Mouse (Mus musculus): ENCODE results near the gene Gm28043. TPM values are rescaled to one million over a fixed set of nuclear protein-coding genes. Genes with fewer than 3 reads are reported as not detected.

Gene Gm28043
- polyA plus RNA-seq, 1 experiment from 2014 or later, result 1.9 TPM

DNA sequence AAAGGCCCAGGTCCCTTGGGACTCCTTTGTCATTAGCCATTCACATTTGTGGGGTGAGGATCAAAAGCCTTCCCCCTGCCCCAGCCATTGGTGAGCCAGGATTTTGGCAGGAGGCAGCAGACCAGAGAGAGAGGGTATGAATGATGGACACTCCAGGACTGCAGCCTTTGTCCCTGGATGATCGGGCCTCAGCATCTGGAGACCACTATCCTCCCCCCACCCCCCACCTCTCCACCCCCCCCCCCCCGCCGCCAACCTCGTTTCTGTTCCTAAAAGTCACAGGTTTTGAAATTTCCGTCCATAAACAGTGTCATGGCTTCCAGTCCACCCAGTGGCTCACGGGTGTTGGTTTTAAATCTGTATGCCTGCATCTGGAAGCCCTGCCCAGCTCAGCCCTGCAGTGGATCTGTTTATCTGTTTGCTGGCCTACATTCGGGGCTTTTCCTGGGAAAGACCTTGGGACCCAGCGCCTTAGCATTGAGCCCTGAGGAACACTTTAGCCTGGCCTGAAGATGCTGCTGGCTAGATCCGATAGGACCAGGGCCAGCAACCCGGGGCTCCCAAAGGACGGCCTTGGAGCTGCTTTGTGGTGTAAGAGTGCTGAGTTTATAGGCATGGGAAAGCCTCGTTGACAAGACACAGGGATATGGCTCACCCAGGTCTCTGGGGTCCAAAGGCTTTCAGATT is 116.7 kb downstream of the Gm28043 start:
- Histone ChIP-seq H3K4me1 (ENCODE audit: control insufficient read depth, insufficient read depth, low read length) (peaks cover 32% of the 10 kb centered on the region), H3K36me3 (ENCODE audit: control insufficient read depth, insufficient read depth, low read length) (no peaks in the 10 kb centered on the region), H3K4me2 (ENCODE audit: low read length) (no peak overlapping the region), H3K27ac (ENCODE audit: low read depth, low read length) (peak overlapping the region; percentile 90), H3K27me3 (replicated peaks; ENCODE audit: control insufficient read depth, insufficient read depth, low read length) (no peaks in the 10 kb centered on the region), H3K4me3 (ENCODE audit: low read depth, low read length) (no peak overlapping the region), H3K9ac (ENCODE audit: low read length) (peak overlapping the region; percentile 26; the same call in 1 of the 2 replicates), H3K9me3 (replicated peaks; ENCODE audit: control insufficient read depth, low read length) (no peaks in the 10 kb centered on the region)
- peak; percentile 30 for ATAC-seq
- 40% methylated on average over 12 of the region's 12 CpGs for WGBS
- DNase-seq (ENCODE audit: low spot score), result no peak

DNA sequence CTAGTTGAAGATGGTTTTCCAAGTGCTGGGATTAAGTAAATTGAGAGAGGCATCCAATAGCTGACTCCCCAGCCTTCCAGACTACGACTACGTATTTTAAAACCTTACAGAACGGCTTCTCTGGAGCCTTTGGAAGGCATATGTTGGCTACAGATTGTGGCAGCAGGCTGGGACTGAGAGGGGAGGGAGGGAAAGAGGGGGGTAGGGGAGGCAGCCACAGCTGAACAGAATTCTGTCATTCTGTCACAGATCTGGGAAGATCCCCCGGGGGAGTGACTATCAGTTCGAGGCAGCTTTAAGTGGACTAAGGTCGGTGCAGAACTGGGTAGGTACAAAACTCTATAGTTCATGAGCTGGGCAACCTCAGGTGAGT is 117.3 kb downstream of the Gm28043 start:
- no peak overlapping the region for H3K9ac ChIP-seq (ENCODE audit: low read length)
- H3K9me3 ChIP-seq (replicated peaks; ENCODE audit: control insufficient read depth, low read length), result no peaks in the 10 kb centered on the region
- H3K4me2 ChIP-seq (ENCODE audit: low read length), result no peak overlapping the region
- DNase-seq (ENCODE audit: low spot score) (peak; percentile 86), ATAC-seq (peak; percentile 52; the same call in 1 of the 2 replicates)
- peak overlapping the region; percentile 90 for H3K27ac ChIP-seq (ENCODE audit: low read depth, low read length)
- H3K4me3 ChIP-seq (ENCODE audit: low read depth, low read length), result no peak overlapping the region
- H3K4me1 ChIP-seq (ENCODE audit: control insufficient read depth, insufficient read depth, low read length), result peaks cover 36% of the 10 kb centered on the region
- no peaks in the 10 kb centered on the region for H3K27me3 ChIP-seq (replicated peaks; ENCODE audit: control insufficient read depth, insufficient read depth, low read length)
- WGBS, result 49% methylated on average over 6 of the region's 6 CpGs
- no peaks in the 10 kb centered on the region for H3K36me3 ChIP-seq (ENCODE audit: control insufficient read depth, insufficient read depth, low read length)

DNA sequence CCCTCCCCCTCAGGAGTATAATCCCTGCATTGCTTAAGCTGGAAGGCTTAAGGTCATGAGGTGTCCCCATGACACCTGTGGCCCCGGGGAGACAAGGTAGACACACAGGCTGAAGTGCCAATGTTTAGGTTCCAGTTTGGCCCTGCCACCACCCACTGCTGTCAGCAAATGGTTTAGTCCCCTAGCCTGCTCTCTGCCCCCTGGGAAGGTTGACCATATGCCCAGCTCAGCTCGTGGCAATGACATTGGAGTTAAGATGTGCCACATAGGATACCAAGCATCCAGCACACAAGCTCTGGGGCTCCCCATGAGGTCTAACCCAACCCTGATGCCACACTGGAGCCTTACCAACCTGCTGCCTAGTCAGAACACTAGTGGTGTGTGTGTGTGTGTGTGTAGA is 117.8 kb downstream of the Gm28043 start:
- Histone ChIP-seq H3K27me3 (replicated peaks; ENCODE audit: control insufficient read depth, insufficient read depth, low read length) (no peaks in the 10 kb centered on the region), H3K36me3 (ENCODE audit: control insufficient read depth, insufficient read depth, low read length) (no peaks in the 10 kb centered on the region), H3K4me3 (ENCODE audit: low read depth, low read length) (no peak overlapping the region), H3K4me1 (ENCODE audit: control insufficient read depth, insufficient read depth, low read length) (peaks cover 40% of the 10 kb centered on the region), H3K4me2 (ENCODE audit: low read length) (no peak overlapping the region), H3K27ac (ENCODE audit: low read depth, low read length) (peak overlapping the region; percentile 90; the same call in 1 of the 2 replicates), H3K9ac (ENCODE audit: low read length) (no peak overlapping the region), H3K9me3 (replicated peaks; ENCODE audit: control insufficient read depth, low read length) (no peaks in the 10 kb centered on the region)
- ATAC-seq (no peak), DNase-seq (ENCODE audit: low spot score) (no peak)
- WGBS, result 86% methylated on average over 2 of the region's 2 CpGs

DNA sequence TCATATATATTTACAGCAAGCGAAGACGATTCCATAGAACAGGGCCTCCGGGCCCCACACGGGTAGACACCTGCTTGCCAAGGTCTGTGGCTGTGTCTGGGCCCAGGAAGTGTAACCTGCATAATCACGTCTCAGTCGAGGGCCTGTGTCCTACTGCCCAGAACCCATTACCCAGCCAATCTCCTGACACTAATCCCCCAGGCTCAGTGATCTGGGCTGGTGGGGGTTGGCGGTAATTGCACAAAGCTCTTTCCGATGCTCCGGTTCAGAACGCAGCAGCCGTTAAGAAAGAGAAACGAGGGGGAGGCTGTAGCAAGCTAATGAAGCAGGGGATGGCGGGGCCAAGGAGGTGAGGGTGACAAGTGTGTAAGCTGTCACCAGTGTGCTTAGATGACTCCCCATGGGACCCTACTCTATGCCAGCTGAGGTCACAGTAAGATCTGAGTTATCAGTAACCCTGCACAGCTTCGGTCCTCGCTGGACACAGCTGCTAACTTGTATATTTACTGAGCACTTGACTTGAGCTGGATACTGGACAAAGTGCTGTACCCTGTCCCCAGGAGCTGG is 121.9 kb downstream of the Gm28043 start:
- Histone ChIP-seq H3K36me3 (ENCODE audit: control insufficient read depth, insufficient read depth, low read length) (no peaks in the 10 kb centered on the region), H3K4me3 (ENCODE audit: low read depth, low read length) (no peak overlapping the region), H3K9ac (ENCODE audit: low read length) (peak overlapping the region; percentile 40), H3K4me2 (ENCODE audit: low read length) (no peak overlapping the region), H3K27me3 (replicated peaks; ENCODE audit: control insufficient read depth, insufficient read depth, low read length) (no peaks in the 10 kb centered on the region), H3K9me3 (replicated peaks; ENCODE audit: control insufficient read depth, low read length) (no peaks in the 10 kb centered on the region), H3K4me1 (ENCODE audit: control insufficient read depth, insufficient read depth, low read length) (peaks cover 36% of the 10 kb centered on the region), H3K27ac (ENCODE audit: low read depth, low read length) (peak overlapping the region; percentile 78)
- 10% methylated on average over 15 of the region's 15 CpGs for WGBS
- ATAC-seq (peak; percentile 29; the same call in 1 of the 2 replicates), DNase-seq (ENCODE audit: low spot score) (peak; percentile 77)

DNA sequence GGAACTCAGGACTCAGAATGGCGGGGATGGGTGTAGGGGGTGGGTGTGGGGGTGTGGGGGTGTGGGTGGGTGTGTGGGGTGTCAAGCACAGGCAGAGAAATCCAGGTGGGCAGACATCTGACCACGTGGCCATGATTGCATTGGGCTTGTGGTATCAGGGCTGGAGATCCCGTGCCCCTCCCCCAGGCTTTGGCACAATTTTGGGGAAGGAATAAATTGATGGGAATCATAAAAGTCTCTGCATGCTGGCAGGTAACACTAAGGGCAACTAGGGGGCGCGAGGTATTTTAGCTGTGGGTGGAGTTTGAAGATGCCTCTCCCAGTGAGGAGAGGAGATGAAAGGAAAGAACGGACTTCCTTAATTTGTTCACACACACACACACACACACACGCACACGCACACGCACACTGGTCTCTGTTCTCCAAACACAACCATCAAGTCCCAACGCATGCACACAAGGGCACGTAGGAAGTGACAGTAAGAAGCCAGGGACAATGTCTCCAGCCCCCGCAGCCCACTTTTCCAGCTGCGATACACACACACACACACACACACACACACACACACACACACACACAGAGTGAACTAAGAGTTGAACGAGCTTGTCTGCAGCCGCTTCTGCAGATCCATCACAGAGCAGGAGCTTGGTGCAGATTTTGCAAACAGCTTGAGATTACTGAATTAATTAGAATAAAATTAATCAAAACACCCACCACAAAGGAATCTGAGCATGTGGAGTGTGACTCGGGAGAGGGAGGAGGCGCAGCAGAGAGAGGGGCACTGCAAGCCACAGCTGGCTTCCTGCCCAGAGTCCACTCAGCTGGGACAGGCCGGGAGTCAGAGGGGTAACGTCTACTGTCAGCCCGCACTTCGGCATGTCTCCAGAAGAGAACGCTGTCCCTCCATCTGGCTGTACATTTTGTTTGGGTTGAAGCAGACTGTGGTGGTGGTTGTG is 123.5 kb downstream of the Gm28043 start:
- Histone ChIP-seq H3K27ac (ENCODE audit: low read depth, low read length) (peak overlapping the region; percentile 84), H3K9me3 (replicated peaks; ENCODE audit: control insufficient read depth, low read length) (no peaks in the 10 kb centered on the region), H3K4me1 (ENCODE audit: control insufficient read depth, insufficient read depth, low read length) (peaks cover 31% of the 10 kb centered on the region), H3K36me3 (ENCODE audit: control insufficient read depth, insufficient read depth, low read length) (no peaks in the 10 kb centered on the region), H3K4me2 (ENCODE audit: low read length) (peak overlapping the region; percentile 12; the same call in 1 of the 2 replicates), H3K27me3 (replicated peaks; ENCODE audit: control insufficient read depth, insufficient read depth, low read length) (no peaks in the 10 kb centered on the region), H3K4me3 (ENCODE audit: low read depth, low read length) (no peak overlapping the region), H3K9ac (ENCODE audit: low read length) (no peak overlapping the region)
- DNase-seq (ENCODE audit: low spot score), result peak; percentile 93
- WGBS, result 22% methylated on average over 22 of the region's 22 CpGs
- ATAC-seq, result peak; percentile 92

DNA sequence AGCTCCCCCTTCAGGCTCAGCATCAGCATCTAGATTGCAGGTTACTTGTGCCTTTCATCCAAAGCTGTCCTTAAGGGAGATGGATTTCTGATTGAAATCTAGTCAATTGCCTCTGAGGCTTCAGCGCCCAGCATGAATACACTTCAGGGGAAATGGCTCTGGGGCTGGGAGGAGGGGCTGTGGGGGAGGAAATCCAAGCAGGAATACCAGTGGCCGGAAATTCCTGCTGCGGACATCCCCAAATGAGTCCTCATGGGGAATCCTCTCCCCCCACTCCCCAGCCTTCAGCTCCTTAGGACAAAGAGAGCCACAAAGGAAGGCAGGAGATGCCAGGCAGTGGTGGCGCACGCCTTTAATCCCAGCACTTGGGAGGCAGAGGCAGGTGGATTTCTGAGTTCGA is 132.8 kb downstream of the Gm28043 start:
- Histone ChIP-seq H3K27me3 (replicated peaks; ENCODE audit: control insufficient read depth, insufficient read depth, low read length) (no peaks in the 10 kb centered on the region), H3K9me3 (replicated peaks; ENCODE audit: control insufficient read depth, low read length) (no peaks in the 10 kb centered on the region), H3K4me2 (ENCODE audit: low read length) (no peak overlapping the region), H3K9ac (ENCODE audit: low read length) (no peak overlapping the region), H3K27ac (ENCODE audit: low read depth, low read length) (no peak overlapping the region), H3K36me3 (ENCODE audit: control insufficient read depth, insufficient read depth, low read length) (no peaks in the 10 kb centered on the region), H3K4me3 (ENCODE audit: low read depth, low read length) (no peak overlapping the region), H3K4me1 (ENCODE audit: control insufficient read depth, insufficient read depth, low read length) (peaks cover 2% of the 10 kb centered on the region; the same call in 1 of the 2 replicates)
- 67% methylated on average over 6 of the region's 6 CpGs for WGBS
- no peak for DNase-seq (ENCODE audit: low spot score)
- no peak for ATAC-seq

Small RNAs within 50 kb of the gene (microRNA-seq; reads per million reads assigned to microRNA genes)
- not detected for gene Mir7667

Other genes with a start within 250 kb of the Gm28043 start
- 11.4 and 15.7 TPM in 2 replicates for gene Pim1, start 124.1 kb upstream of the Gm28043 start, polyA plus RNA-seq (2014; fragmentation: Nextera tagmentation; extraction: Ambion mirVana)
- gene Gm17657, start 65.2 kb upstream of the Gm28043 start, polyA plus RNA-seq (2014; fragmentation: Nextera tagmentation; extraction: Ambion mirVana), result not detected in 2 replicates
- 18.4 and 21.3 TPM in 2 replicates for gene Tbc1d22b, start 65.1 kb upstream of the Gm28043 start, polyA plus RNA-seq (2014; fragmentation: Nextera tagmentation; extraction: Ambion mirVana)
- 0.25 TPM in 1 of 2 replicates, not detected in the other for gene Tmem217, start 62.5 kb upstream of the Gm28043 start, polyA plus RNA-seq (2014; fragmentation: Nextera tagmentation; extraction: Ambion mirVana)
- gene Rnf8, start 86 bp upstream of the Gm28043 start, polyA plus RNA-seq (2014; fragmentation: Nextera tagmentation; extraction: Ambion mirVana), result 89.7 and 96.7 TPM in 2 replicates
- 116 and 138 TPM in 2 replicates for gene Cmtr1, start 45.7 kb downstream of the Gm28043 start, polyA plus RNA-seq (2014; fragmentation: Nextera tagmentation; extraction: Ambion mirVana)
- gene Ccdc167, start 102.2 kb downstream of the Gm28043 start, polyA plus RNA-seq (2014; fragmentation: Nextera tagmentation; extraction: Ambion mirVana), result 12.8 and 14.0 TPM in 2 replicates